Mouse (Mus musculus): ENCODE measurements around the gene Fbxw11.

- no peak for TF ChIP-seq POLR2A (IDR thresholded peaks at IDR 0.05; ENCODE audit: insufficient read length, low read depth)
- TF ChIP-seq MAX (IDR thresholded peaks at IDR 0.05; ENCODE audit: low read depth): no peak
- no peak for TF ChIP-seq SRF (IDR thresholded peaks at IDR 0.05; ENCODE audit: control insufficient read depth, insufficient read length, low read depth)
- TF ChIP-seq CEBPB (IDR thresholded peaks at IDR 0.05; ENCODE audit: insufficient read depth, poor library complexity, severe bottlenecking): no peak
These were observed 73.0 kb downstream of the Fbxw11 start for GRCm38 (mm10) chr11:32715495-32715894.
